Mouse (Mus musculus): ENCODE data around the gene Rpl26. TPM values are rescaled to one million over a fixed set of nuclear protein-coding genes. Genes with fewer than 3 reads are reported as not detected.

Gene Rpl26
- polyA plus RNA-seq, 1 experiment = 3,701 TPM

DNA sequence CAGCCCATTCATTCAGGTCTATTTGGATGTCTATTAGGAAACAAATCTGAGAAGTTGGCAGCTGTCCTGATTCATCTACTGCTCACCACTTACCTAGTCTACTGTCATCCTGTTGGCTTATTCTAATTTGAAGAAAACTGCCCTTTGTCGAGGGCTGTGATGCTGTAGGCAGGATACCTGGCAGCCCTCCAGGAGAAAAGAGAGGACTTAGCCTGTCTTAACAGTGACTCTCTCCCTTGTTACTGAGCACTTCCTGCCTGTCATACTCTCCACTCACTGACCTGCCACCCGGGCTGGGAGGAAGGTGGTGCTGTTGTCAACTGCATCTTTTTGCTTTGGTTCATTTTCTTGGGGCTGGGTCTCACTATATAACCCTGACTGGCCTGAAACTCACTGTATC lies 10.8 kb upstream of the Rpl26 start:
- DNase-seq (ENCODE audit: low spot score) = no peak

DNA sequence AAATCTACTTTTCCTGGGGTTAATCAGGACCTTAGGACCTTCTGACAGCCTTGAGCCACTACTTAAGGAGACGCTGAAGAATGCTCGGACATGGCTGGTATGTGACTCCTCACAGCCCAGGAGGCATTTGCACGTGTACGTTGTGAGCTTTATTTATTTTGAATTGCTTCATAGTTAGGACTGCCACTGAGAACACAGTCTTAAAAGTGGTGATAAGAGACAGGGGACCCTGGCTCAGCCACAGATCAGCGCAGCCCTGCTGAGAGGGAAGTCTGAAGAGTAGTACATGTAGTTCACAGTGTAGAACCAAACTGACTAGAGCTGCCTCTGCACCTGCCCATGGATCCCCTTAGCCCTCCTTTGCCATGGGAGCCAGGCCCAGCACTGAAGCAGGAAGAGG lies 9.6 kb upstream of the Rpl26 start:
- DNase-seq (ENCODE audit: low spot score) = no peak

DNA sequence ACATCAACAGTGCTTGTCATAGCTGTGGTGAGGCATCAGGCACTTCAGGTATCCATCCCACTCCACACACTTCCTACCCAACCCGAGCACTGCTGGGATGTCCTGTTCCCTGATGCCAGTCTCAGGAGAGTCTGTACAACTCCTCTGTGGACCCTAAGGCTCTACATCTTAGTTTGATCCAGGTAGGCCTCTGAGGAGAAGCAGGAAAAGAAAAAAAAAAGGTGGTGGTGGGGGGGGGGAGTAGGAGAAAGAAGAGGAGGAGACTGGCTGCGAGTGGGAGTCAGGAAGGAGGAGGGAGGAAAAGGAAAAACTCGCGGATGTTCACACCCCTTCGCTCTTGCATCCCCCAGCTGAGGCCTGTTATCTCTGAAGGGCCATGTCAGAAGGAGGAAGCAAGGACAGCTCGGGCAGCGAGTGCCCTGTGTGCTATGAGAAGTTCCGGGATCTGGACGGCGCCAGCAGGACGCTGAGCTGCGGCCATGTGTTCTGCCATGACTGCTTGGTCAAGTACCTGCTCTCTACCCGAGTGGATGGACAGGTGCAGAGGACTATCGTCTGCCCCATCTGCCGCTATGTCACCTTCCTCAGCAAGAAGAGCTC lies 9.1 kb upstream of the Rpl26 start:
- no peak for DNase-seq (ENCODE audit: low spot score)

DNA sequence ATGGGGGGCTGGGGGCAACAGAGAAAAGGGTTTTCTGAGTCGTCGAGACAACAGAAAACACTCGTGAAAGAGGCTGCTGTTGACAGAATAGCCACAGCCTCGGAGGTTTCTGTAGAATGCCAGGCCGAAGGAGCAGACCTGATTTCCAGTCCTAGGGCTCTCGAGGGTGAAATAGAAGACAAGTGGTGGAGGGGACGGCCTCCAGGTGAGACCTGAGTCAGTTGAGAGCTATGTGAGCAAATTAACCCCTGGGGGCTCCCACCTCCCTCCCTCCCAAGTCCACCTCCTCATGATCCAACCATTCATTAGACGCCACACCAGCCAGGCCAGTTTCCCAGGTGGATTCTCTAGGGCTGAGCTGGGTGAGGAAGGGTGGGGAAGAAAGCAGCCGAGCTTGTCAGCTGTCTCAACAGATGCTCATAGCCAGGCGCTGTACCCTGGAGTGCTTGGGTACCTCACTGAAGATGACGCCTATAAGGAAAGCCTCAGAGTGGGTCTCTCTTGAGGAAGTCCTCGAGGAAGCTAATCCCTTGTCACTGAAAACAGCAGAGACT lies 7.4 kb upstream of the Rpl26 start:
- DNase-seq (ENCODE audit: low spot score) = no peak

DNA sequence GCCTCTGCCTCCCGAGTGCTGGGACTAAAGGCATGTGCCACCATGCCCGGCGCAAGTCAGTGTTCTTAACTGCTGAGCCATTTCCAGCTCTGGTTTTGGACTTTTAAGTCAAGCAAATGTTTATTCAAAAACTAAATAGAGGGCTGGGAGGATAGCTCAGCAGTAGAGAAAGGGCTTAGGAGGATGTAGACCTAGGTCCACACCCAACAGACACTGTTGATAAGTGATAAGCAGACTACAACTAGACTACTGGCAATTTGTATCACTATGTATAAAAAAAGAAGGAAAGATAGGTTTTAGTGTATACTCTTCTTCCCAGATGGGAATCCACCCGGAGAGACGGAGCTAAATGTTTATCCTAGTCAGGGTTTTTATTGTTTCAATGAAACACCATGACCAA lies 5.1 kb upstream of the Rpl26 start:
- DNase-seq (ENCODE audit: low spot score) = no peak

DNA sequence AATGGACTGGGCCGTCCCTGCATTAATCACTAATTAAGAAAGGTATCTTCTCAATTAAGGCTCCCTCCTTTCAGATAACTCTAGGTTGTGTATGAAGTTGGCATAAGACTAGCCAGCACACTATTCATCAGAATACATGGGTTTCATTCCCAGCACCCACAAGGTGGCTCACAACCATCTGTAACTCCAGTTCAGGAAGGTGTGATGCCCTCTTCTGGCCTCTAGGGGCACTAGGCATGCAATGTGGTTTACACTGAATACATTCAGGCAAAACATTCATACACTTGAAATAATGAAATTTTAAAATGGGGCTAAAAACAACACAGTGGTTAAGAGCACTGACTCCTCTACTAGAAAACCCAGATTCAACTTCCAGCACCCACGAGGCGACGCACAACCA lies 4.3 kb upstream of the Rpl26 start:
- DNase-seq (ENCODE audit: low spot score) = no peak

DNA sequence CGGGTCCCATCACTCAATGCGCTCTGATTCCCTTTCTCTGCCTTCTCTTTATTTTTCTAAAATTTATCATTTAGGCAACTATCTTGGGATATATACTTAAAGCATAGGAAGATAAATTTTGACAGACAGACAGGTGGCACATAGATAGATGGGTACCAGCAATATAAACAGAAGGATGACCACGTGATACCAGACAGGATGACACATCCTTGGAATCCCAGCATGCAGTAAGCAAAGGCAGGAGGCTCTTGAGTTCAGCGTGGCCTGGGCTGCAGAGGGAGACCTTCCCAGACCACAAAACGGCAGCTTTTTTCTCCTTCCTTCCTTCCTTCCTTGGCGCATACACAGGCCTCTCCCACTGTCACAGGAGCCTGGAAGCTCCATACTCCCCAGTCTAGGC lies 3.5 kb upstream of the Rpl26 start:
- DNase-seq (ENCODE audit: low spot score) = no peak

DNA sequence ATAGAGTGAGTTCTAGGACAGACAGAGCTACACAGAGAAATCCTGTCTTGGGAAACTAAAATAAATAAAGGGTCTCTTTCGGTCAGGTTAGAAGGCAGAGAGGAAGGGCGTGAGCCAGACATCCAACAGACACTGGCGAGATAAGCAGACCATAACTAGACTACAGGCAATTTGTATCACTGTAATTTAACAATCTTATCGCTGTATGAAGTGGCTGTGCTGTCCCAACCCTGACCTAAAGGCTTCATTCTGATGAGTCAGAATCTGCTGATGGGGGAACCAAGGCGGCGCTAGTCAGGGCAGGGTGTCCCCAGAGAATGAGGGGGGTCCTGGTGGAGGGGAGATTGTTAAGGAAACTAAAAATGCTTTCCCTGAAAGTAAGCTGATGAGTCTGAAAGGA lies 2.6 kb upstream of the Rpl26 start:
- no peak for DNase-seq (ENCODE audit: low spot score)

DNA sequence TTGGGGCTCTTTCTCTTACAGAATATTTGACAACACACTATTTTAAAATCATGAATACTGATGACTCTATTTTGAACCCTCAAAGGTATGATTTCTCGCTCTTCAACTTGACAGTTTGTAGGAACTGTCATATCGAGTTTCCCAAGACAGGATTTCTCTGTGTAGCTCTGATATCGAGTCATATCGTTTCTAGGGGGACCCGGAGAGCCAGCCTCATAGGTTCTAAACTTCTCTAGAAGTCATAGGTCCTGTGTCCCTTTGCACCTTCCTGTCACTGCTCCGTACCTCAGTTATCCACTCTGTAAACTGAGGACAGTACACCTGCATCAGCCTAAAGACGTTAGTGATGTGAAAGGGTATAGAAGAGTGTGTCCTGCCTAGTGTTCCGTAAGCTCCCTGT lies 1.6 kb upstream of the Rpl26 start:
- DNase-seq (ENCODE audit: low spot score) = no peak

DNA sequence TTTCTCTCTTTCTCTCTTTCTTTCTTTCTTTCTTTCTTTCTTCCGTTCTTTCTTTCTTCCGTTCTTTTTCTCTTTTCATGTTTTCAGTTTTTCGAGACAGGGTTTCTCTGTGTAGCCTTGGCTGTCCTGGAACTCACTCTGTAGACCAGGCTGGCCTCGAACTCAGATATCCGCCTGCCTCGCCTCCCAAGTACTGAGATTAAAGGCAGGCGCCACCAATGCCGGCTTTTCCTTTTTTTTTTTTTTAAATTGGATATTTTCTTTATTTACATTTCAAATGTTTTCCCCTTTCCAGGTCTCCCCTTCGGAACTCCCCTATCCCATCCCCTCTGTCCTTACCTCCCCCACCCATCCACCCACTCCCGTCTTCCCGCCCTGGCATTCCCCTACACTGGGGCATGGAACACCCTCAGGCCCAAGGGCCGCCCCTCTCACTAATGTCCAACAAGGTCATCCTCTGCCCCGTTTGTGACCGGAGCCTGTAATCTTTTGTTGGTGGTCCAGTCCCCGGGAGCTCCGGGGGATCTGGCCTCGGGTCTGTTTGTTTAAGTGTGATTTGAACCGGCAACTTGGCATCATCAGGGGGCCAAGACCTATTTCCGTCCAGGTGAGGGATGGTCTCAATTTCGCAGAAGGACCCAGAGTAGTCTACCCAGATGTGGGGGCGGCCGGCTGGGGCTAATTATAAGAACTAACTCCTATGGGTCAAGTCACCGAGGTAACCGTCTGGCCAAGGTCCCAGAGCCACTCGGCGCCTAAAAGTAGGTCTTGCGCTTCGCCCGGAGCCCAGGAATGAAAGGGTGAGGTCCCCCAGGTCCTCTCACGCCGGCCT lies 648 bp upstream of the Rpl26 start:
- DNase-seq (ENCODE audit: low spot score) = no peak

DNA sequence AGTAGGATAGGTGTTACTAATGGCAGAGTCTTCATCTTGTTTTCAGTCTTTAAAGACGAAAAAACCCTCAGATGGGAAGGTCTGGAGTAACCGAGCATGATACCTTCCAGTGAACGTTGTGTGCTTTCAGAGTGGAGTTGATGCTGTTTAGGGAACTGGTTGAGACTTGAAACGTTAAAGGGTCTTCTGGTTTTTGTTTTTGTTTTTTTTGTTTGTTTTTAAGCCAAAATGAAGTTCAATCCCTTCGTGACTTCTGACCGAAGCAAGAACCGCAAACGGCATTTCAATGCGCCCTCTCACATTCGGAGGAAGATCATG lies 623 bp downstream of the Rpl26 start:
- no peak for DNase-seq (ENCODE audit: low spot score)

DNA sequence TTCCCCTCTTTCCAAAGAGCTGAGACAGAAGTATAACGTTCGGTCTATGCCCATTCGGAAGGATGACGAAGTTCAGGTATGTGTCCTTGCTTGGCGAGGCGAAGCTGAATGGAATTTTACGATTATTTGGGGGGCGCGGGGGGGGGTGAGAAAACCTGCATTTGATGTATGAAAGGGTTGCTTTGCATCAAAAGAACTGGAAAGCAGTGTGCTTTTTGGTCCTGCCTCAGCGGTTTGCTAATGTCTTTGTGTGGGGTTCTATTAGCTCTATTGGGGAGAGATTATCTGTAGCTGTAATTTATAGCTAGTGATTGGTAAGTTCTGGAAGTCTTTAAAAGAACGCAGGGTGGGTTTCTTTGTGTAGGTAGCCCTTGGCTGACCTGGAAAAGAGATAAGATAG lies 984 bp downstream of the Rpl26 start:
- DNase-seq (ENCODE audit: low spot score) = no peak

DNA sequence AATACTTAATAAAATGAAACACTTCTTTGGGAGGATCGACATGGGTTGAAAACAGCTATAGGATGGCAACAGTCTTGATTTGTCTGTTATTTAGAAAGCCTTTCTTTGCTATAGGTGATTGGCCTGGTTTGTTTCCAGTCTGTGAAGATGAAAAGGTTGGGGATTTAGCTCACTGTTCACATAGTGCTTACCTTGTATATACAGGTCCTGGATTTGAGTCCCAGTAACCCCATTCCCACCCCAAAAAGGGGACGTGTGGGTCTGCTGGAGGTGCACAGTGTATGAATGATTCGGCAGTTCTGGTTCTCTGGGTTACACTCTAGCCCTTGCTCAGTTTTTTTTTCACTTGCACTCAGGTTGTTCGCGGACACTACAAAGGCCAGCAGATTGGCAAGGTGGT lies 1.4 kb downstream of the Rpl26 start:
- no peak for DNase-seq (ENCODE audit: low spot score)

DNA sequence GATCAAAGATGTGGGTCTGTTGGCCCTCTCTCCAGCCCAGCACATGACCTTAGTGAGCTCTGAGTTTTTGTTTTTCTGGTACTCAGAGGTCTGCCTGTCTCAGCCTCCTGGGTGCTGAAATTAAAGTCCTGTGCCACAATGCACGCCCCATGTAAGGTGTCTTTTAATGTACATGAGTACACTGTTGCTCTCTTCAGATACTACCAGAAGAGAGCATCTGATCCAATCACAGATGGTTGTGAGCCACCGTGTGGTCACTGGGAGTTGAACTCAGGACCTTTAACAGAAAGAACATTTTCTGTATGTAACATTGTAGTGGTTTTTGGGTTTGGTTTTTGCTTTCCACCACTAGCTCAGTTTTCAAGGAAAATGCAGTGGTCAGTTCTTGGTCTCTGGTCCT lies 2.4 kb downstream of the Rpl26 start:
- DNase-seq (ENCODE audit: low spot score) = no peak

DNA sequence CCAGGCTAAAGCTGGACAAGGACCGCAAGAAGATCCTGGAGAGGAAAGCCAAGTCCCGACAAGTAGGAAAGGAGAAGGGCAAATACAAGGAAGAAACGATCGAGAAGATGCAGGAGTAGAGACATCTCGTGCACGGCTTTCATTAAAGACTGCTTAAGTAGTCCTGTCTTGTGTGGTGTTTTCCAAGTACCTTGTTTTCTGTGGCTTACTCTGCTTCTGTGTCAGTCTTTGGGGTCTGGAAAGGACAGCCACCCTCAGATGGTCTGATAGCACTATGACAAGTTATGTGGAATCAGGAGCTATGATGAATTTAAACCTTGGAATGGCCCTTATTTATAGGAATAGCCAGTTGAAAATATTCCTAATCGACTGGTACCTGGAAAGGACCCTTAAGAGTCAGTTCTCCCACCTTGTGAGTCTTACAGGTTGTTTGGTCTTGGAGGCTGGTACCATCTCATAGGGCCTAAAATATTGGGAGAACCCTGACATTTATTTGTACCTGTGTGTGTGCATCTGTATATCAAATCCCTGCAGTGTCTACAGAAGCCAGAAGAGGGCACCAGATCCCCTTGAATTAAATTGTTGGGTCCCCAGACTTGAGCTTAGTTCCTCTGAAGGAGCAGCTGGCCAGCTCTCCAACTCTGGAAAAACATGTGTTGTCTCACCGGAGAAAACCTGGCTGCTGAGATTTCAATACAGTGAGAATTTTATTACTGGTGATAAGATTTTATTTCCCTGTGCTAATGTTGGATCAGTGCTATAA lies 3.2 kb downstream of the Rpl26 start:
- DNase-seq (ENCODE audit: low spot score) = no peak

DNA sequence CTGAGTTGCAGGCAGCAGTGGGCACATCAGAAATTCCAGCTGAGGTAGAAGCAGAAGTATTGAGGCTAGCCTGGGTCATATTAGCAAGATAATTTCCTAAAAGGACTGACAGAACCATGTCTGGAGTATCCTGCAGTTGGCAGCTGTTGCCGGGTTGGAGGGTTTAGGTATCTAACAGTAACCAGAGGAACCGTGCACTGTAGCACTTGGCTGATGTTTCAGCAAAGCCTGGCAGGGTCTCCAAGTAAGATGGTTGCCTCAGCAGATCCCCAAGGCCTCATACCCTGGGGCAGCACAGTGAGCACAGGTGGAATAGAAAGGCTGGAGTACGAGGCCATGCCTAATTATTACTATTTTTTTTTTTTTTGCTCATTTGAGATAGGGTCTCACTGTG lies 3.8 kb downstream of the Rpl26 start:
- DNase-seq (ENCODE audit: low spot score) = no peak

DNA sequence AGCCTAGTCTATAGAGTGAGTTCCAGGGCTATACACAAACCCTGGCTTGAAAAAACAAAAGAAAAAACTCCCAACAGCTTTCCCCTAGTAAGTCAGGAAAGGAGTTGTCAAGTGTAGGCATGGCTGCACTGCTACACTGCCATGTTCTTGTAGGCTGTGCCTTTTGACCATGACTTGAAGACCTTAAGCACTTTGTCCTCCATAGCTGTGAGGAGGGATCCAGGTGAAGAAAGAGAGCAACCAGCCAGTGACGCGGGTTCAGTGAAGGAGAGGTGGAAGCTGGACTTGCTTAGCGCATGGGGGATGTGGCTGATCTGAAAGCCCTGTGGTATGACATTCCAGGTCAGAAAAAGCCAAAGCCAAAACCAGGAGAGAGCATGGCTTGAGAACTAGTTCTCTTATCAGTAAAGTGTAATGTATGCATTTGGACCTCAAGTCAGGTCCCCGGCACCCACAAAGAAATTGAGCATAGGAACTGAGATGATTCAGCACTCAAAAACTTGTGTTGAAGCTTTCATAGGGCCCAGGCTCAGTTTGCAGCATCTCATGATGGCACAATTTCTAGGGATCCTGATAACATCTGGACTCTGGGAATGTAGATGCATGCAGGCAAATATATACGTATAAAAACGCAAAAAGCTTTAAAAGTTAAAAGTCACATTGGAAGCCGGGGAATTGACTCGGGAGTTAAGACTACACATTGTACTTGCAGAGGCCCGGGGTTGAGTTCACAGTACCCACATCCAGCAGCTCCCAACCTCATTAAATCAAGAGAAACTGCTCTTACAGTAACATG lies 4.5 kb downstream of the Rpl26 start:
- DNase-seq (ENCODE audit: low spot score) = no peak

DNA sequence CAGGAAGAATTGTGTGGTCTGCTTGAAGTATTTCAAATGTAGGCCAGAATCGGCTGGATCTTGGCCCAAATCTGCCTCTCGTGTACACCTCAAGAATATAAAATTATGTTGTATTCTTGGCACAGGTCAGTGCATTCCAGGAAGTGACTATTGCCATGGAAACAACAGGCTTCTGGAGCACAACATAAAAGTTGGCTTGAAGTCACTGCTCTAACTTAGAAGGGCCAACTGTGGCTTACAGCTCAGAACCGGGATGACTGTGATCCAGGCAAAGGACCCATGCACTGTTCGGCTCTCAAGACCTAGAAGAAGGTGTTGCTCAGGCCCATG lies 5.0 kb downstream of the Rpl26 start:
- no peak for DNase-seq (ENCODE audit: low spot score)

DNA sequence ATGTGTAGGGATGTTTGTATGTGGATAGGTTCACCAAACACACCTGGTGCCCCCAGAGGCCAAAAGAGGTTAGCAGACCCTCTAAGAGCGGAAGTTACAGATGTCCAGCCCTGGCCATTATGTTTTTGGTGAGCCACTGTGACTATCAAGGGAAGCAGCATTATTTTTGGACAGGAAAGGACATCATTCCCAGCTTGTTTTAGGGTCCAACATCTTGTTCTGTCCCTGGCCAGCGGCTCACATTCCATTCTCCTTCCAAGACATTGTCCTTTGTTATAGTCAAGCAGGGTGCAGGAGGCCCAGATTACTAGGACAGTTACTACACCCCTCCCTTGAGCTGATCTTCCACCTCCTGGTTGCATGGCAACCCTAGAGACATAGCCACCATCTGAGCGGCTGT lies 5.9 kb downstream of the Rpl26 start:
- DNase-seq (ENCODE audit: low spot score) = no peak

DNA sequence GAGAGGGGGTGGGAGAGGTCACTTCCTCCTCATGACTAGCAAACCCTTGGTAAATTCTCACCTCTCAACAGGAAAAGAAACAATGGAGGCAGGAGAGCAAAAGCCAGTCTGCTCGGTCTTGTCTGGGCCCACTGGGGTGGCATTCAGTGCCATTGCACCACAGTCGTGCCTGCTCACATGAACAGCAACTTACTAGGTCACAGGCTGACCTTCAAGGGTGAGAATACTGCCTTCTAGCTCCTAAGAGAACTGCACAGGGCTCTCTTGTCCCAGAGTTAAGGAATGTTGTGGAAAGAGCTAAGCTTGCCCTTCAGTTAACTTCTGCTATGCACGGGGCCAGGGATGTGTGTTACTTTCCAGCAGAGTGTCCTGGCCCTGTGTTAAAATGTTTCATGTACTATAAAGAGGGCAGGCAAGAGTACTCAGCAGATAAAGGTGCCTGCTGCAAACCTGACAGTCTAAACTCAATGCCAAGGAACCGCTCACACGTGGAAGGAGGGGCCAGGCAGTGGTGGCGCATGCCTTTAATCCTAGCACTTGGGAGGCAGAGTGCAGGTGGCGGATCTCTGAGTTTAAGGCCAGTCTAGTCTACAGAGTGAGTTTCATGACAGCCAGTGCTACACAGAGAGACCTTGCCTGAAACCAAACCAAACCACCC lies 7.6 kb downstream of the Rpl26 start:
- DNase-seq (ENCODE audit: low spot score) = no peak

DNA sequence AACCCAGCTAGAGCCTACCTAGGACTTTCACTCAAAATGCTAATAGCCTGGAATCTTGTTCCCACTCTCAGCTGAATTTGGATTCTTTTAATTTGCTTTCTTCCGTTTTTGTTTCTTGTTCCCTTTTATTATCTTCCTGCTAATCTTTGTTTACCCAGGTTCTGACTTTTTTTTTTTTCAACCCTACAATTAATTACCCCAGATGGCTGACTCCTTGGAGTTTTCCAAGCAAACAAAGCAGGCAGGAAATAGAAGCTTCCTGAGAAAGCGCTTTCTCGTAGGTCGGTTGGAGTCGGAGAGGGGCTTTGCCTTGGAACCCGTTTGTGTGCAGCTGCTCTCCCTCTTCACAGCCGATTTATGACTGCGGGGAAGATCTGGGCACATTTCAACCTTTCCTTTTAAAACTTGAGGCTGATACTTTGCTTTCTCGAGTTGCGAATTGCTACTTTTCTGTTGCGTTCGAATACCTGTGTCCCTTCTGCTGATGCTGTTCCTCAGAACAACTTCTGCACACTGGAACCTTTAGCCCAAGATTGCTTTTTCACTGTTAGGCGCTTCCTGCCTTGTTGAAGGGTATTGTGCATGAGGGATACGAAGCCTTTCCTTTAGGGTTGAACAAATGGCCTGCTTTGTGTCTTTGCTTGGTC lies 10.3 kb downstream of the Rpl26 start:
- no peak for DNase-seq (ENCODE audit: low spot score)
